Mouse (Mus musculus) G1E (cell line): ENCODE measurements around the gene Gm29866. TPM values are rescaled to one million over a fixed set of nuclear protein-coding genes. Genes with fewer than 3 reads are reported as not detected.
"Not testable (repeated sequence)": the region's sequence is repeated elsewhere in the genome, so short reads cannot be mapped to it uniquely, and the experiment has no call there.

Source experiments
- ATAC-seq: 2 replicates; pipeline ENCODE4 v1.8.0; 2016; ENCODE audit warnings: mild to moderate bottlenecking; ENCODE audit not compliant: insufficient number of reproducible peaks, poor library complexity, low FRiP score, severe bottlenecking; ENCODE audit errors: extremely low read depth
- DNase-seq: peaks from one replicate; pipeline ENCODE4 v3.0.0; 2012; ENCODE audit warnings: low spot score
- H3K27me3 ChIP-seq: 2 replicates; pipeline ENCODE4 v1.6.1; 2012; ENCODE audit warnings: mild to moderate bottlenecking, low read length, inconsistent platforms; ENCODE audit not compliant: insufficient read depth
- H3K36me3 ChIP-seq: replicated peaks from 2 replicates; pipeline ENCODE3; 2012; ENCODE audit warnings: mild to moderate bottlenecking, inconsistent platforms
- H3K4me1 ChIP-seq: 2 replicates; pipeline ENCODE4 v1.6.1; 2012; ENCODE audit warnings: low read depth, low read length, inconsistent platforms, mixed read lengths; ENCODE audit not compliant: insufficient read depth
- H3K4me3 ChIP-seq: 2 replicates; pipeline ENCODE4 v1.5.1; 2012; ENCODE audit warnings: low read depth, mild to moderate bottlenecking, inconsistent platforms, low read length, moderate library complexity, mixed read lengths
- H3K9me3 ChIP-seq: replicated peaks from 2 replicates; pipeline ENCODE4 v1.6.1; 2012; ENCODE audit warnings: inconsistent platforms
- polyA plus RNA-seq: library from polyadenylated mRNA; stranded (reverse); fragments of >175 nt; gene quantifications from 2 replicates; pipeline ENCODE4 v1.2.3, GENCODE M21; 2012
- total RNA-seq, 2 experiments: library from RNA; stranded (forward) in 1 of 2; stranded (reverse) in 1 of 2; fragments of 200-1000 nt in 1 of 2; fragments of >200 nt in 1 of 2; fragmentation: Nextera tagmentation in 1 of 2; gene quantifications; 2 replicates each; pipeline ENCODE4 v1.2.3; 2014 to 2017

The Gm29866 gene
- total RNA-seq (2014; fragmentation: Nextera tagmentation) (not detected in 2 replicates), total RNA-seq (2017) (not detected in 2 replicates), polyA plus RNA-seq (not detected in 2 replicates)

GRCm38 (mm10) chrY:20993557-20993956 is at the start of gene Gm29866:
Gm29866 (minus strand) TSS chrY:20993657.
- not testable (repeated sequence) for H3K36me3 ChIP-seq, DNase-seq, ATAC-seq, H3K4me1 ChIP-seq, H3K27me3 ChIP-seq, H3K4me3 ChIP-seq, H3K9me3 ChIP-seq

Other genes with a start within 250 kb of the Gm29866 start
- gene Gm20909, start 170.9 kb upstream of the Gm29866 start, total RNA-seq (2014; fragmentation: Nextera tagmentation), result not detected in 2 replicates
- gene Gm20909, start 170.9 kb upstream of the Gm29866 start, total RNA-seq (2017), result not detected in 2 replicates
- not detected in 2 replicates for gene Gm20909, start 170.9 kb upstream of the Gm29866 start, polyA plus RNA-seq
- not detected in 2 replicates for gene Gm20865, start 247.9 kb upstream of the Gm29866 start, total RNA-seq (2014; fragmentation: Nextera tagmentation)
- not detected in 2 replicates for gene Gm20865, start 247.9 kb upstream of the Gm29866 start, total RNA-seq (2017)
- not detected in 2 replicates for gene Gm20865, start 247.9 kb upstream of the Gm29866 start, polyA plus RNA-seq